ENCODE assay signal across 6 mouse cellular contexts in genomic region chr10:61025061-61025460, GRCm38 (mm10).
"Had no signal": no experiment of that assay in that cellular context is flagged by ENCODE, and none has a peak within 500 bp of the region (broad histone marks: within the 10 kb centered on the region; RNA-seq: fewer than 3 reads in every experiment).

No protein-coding gene starts in this region.

- DNase-seq: kidney, adult 9 months; kidney, postnatal 36 days; liver; liver, embryonic 13.5 days; liver, postnatal 0 days; thymus, postnatal 36 days had no signal
